Mouse (Mus musculus): ENCODE data around the gene Pan2.
"Not testable (repeated sequence)": the region's sequence is repeated elsewhere in the genome, so short reads cannot be mapped to it uniquely, and the experiment has no call there.

Pan2 gene

GRCm38 (mm10) chr10:128303126-128304021, at the start of gene Pan2:
Pan2 (plus strand) TSS chr10:128303335.
- peak; percentile 100 for DNase-seq (ENCODE audit: low spot score in 2 of 2)

- DNase-seq (ENCODE audit: low spot score in 2 of 2), result no peak
These were observed 49.4 kb upstream of the Pan2 start, which contains the start of gene Apon for GRCm38 (mm10) chr10:128253677-128254255. Apon (plus strand) TSS chr10:128254096.

GRCm38 (mm10) chr10:128255925-128256324, 47.2 kb upstream of the Pan2 start:
- DNase-seq (ENCODE audit: low spot score in 2 of 2), result no peak

GRCm38 (mm10) chr10:128256328-128256727, 46.8 kb upstream of the Pan2 start:
- DNase-seq (ENCODE audit: low spot score in 2 of 2), result no peak

GRCm38 (mm10) chr10:128258953-128259352, 44.2 kb upstream of the Pan2 start:
- DNase-seq (ENCODE audit: low spot score in 2 of 2), result no peak

- no peak for DNase-seq (ENCODE audit: low spot score in 2 of 2)
These were observed 43.2 kb upstream of the Pan2 start for GRCm38 (mm10) chr10:128259946-128260345.

- DNase-seq (ENCODE audit: low spot score in 2 of 2), result not testable (repeated sequence)
These were observed 42.8 kb upstream of the Pan2 start for GRCm38 (mm10) chr10:128260376-128260775.

GRCm38 (mm10) chr10:128262300-128262699, 40.8 kb upstream of the Pan2 start:
- no peak for DNase-seq (ENCODE audit: low spot score in 2 of 2)

- DNase-seq (ENCODE audit: low spot score in 2 of 2), result no peak
These were observed 39.5 kb upstream of the Pan2 start for GRCm38 (mm10) chr10:128263393-128264310.

- no peak for DNase-seq (ENCODE audit: low spot score in 2 of 2)
These were observed 34.8 kb upstream of the Pan2 start, which contains the start of gene Apof for GRCm38 (mm10) chr10:128268371-128268770. Apof (plus strand) TSS chr10:128268671.

GRCm38 (mm10) chr10:128269206-128269910, 33.8 kb upstream of the Pan2 start:
- DNase-seq (ENCODE audit: low spot score in 2 of 2), result no peak

- DNase-seq (ENCODE audit: low spot score in 2 of 2), result peak; percentile 89 to 93
These were observed 32.8 kb upstream of the Pan2 start, which contains the start of gene Stat2 for GRCm38 (mm10) chr10:128270287-128270841. Stat2 (plus strand) TSS chr10:128270559.

GRCm38 (mm10) chr10:128270866-128271265, 32.3 kb upstream of the Pan2 start:
- DNase-seq (ENCODE audit: low spot score in 2 of 2), result no peak

- DNase-seq (ENCODE audit: low spot score in 2 of 2), result no peak
These were observed 31.3 kb upstream of the Pan2 start for GRCm38 (mm10) chr10:128271883-128272282.

- DNase-seq (ENCODE audit: low spot score in 2 of 2), result not testable (repeated sequence)
These were observed 30.2 kb upstream of the Pan2 start for GRCm38 (mm10) chr10:128272819-128273439.

GRCm38 (mm10) chr10:128275374-128275773, 27.8 kb upstream of the Pan2 start:
- DNase-seq (ENCODE audit: low spot score in 2 of 2), result not testable (repeated sequence)

- no peak for DNase-seq (ENCODE audit: low spot score in 2 of 2)
These were observed 25.0 kb upstream of the Pan2 start for GRCm38 (mm10) chr10:128278158-128278557.

- no peak for DNase-seq (ENCODE audit: low spot score in 2 of 2)
These were observed 22.2 kb upstream of the Pan2 start for GRCm38 (mm10) chr10:128280943-128281342.

- no peak for DNase-seq (ENCODE audit: low spot score in 2 of 2)
These were observed 21.5 kb upstream of the Pan2 start for GRCm38 (mm10) chr10:128281682-128282081.

- no peak for DNase-seq (ENCODE audit: low spot score in 2 of 2)
These were observed 20.2 kb upstream of the Pan2 start for GRCm38 (mm10) chr10:128282886-128283450.

All from frontal cortex, postnatal 25 days (tissue).